Mouse (Mus musculus) spleen, adult 10 weeks (tissue): ENCODE measurements around the gene Bphl. TPM values are rescaled to one million over a fixed set of nuclear protein-coding genes. Genes with fewer than 3 reads are reported as not detected.

ENCODE experiments used
- polyA plus RNA-seq: library from polyadenylated mRNA; stranded (reverse); fragments of 350-450 nt; fragmentation: Illumina TruSeq; extraction: RNeasy Lipid Tissue Mini Kit (QIAGEN cat#74804); gene quantifications from one replicate; pipeline ENCODE4 v1.2.3, GENCODE M21; 2015; ENCODE audit warnings: low replicate concordance; ENCODE audit not compliant: insufficient read depth

The Bphl gene
- 27.0 TPM for polyA plus RNA-seq

DNA sequence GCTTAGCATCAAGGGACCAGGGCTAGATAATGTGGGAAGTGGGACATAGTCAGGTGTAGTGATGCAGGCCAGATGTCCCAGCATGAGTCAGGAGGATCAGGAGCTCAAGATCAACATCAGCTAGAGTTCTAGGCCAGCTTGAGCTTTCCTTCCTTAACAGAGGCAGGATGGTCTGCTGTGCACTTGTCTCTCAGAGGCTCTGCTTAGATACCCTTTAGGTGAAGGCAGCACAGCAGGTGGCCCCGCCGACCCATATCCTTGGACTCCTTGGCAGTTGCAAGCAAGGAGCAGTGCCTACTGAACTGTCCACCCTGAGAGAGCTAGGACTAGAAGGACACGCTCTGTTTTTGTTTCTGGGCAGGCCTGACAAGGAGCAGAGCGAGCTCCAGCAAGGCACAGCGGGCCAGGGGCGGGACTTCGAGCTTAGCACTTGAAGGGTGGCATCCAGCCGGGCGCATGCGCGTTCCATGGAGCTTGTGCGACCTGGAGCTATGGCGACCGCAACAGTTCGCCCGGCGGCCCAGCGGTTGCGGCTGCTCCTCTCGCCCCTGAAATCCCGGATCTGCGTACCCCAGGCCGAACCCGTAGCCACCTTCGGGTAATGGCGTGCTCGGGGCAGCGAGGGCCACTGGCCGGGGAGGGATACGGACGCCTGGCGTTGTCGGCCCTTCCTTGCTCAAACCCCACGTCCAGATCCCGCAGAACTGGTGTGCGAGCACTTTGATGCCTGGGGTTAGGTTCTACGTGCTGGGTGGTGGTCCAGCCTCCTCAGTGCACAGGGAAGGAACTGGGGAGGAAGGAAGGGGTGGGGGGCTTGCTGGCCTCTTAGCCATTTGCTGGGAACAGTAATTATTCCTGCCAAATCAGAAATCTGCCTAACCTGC is at the start of gene Bphl:
Gene Bphl (plus strand): TSS at position 426 of the 884 bp plus-strand sequence.

DNA sequence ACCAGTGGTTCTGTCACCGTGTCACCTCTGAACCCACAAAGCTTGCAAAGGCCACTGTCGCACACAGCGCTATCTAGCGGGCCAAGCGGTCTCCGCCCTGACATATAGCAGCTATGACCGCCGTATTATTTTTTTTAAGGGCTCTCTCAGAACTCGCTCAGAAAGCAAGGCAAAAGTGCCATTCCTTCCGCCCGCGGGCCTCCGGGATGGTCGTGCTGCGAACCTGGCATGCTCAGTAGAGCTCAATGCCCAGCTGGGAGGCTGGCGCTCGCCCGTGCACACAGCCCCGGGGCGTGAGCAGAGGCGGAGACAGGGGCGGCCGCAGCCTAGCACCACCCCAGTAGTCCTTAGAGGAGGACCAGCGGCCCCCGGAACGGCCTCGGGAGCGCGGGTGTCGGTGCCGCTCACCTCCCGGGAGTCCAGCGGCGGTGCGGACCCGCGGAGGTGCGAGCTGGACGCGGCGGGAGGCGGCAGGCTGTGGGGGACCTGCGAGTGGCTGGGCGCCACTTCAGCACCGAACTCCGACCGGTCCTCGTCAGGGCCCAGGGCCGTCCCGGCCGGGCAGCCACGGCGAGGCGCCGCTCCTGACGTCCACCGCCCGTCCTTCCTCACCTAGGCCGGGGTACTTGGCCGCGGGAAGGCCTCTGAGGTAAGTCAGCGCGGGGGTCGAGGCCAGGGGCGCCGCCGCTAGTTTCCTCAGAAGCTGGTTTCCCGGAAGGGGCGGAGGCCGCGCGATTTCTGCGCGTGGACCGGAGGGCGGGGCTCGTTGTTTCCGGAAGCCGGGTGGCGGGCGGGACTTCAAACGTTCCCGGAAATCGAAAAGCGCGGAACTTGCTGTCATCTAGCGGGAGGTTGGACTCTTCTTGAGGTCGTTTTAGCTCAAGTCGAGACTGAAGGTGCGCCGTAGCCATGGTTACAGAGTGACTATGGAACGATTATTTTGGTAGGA is 35.1 kb upstream of the Bphl start, which contains the start of the genes Ripk1 and Serpinb6a:
Gene Ripk1 (plus strand): TSS at position 306 of the 949 bp plus-strand sequence.
Gene Serpinb6a (minus strand): TSS at position 737 of the 949 bp plus-strand sequence.

DNA sequence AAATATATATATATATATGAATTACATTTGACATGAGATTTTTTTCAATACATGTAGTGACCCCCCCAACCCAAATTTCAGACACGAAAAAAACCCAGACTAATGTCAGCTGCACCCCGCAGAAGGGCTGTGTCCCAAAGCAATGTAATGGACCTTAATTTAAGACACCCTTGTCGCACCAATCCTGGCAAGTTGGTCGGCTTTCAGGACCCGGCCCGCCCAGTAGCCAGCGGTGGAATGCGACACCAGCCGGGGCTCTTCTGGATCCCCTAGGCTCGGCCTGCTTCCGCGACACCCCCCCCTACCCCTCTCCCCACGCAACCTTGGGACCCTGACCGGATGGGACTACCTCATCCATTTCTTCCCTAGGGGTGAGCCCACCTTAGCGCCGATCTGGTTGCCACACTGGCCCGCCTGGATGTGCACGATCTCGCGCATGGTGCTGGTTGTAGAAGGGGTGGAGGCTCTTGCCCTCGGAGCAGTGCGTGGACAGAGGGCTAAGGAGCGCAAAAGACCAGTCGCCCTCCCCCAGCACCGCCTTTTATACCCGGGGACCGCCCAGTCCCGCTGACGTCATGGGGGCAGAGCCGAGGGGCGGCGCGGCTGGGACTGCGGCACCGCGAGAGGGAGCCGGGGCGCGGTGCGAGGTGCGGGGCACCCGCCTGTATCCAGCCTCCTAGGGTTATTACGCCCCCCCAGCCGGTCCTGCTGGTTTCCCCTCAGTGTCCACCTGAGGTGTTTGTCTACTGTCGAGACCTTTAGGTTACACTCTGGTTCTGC is 40.3 kb downstream of the Bphl start, which contains the start of gene Tubb2a:
Gene Tubb2a (minus strand): TSS at position 516 of the 780 bp plus-strand sequence.

Other genes with a start within 250 kb of the Bphl start
- not detected for gene Serpinb6e, start 194.2 kb upstream of the Bphl start, polyA plus RNA-seq
- not detected for gene Serpinb6c, start 131.9 kb upstream of the Bphl start, polyA plus RNA-seq
- 19.2 TPM for gene Nqo2, start 72.9 kb upstream of the Bphl start, polyA plus RNA-seq
- 46.1 TPM for gene Ripk1, start 35.2 kb upstream of the Bphl start, polyA plus RNA-seq
- gene Serpinb6a, start 34.8 kb upstream of the Bphl start, polyA plus RNA-seq: 170 TPM
- 18.2 TPM for gene Tubb2a, start 40.4 kb downstream of the Bphl start, polyA plus RNA-seq
- 6.1 TPM for gene Tubb2b, start 92.9 kb downstream of the Bphl start, polyA plus RNA-seq
- 27.1 TPM for gene Psmg4, start 125.4 kb downstream of the Bphl start, polyA plus RNA-seq